ENCODE assay signal across 18 mouse cellular contexts in the genomic region with DNA sequence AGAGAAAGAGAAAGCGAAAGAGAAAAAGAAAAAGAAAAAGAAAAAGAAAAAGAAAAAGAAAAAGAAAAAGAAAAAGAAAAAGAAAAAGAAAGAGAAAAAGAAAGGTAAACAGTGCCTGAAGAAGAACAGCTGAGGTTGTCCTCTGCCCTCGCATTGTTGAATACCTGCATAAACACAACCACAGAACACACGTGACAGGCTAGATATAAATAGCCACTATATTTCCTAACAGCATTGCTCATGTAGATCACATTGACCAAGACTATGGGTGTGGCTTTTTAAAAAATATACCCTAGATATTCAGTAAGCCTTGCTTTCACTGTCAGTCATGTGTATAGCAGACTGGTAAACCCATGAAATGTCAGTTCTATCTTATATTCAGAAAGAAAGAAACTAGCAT.
"Had no signal": no experiment of that assay in that cellular context is flagged by ENCODE, and none has a peak within 500 bp of the region (broad histone marks: within the 10 kb centered on the region; RNA-seq: fewer than 3 reads in every experiment).

No protein-coding gene starts in this region.

- DNase-seq: kidney, adult 8-10 months; kidney, postnatal 10 days; kidney, postnatal 36 days; layer of hippocampus, postnatal 36 days; liver, embryonic 13.5 days; lung, adult 2 months; lung, postnatal 14 days; lung, postnatal 4 days; midbrain, embryonic 14.5 days; retina, postnatal 1 day; right cerebral cortex, postnatal 25 days; spleen, adult 18-20 months; thymus, postnatal 36 days had no signal

- H3K27me3 ChIP-seq: kidney, embryonic 15.5 days; liver, embryonic 13.5 days; neural tube, embryonic 13.5 days; stomach, embryonic 15.5 days had no signal

- H3K4me3 ChIP-seq: kidney, embryonic 15.5 days; left cerebral cortex, adult 2 months; liver, embryonic 13.5 days; neural tube, embryonic 13.5 days; stomach, embryonic 15.5 days had no signal

- H3K36me3 ChIP-seq: kidney, embryonic 15.5 days; liver, embryonic 13.5 days; neural tube, embryonic 13.5 days; stomach, embryonic 15.5 days had no signal

- ATAC-seq: intestine, postnatal 0 days had no signal
